Mouse (Mus musculus) gastrocnemius, postnatal 36 days (tissue): ENCODE results near the gene 2900092C05Rik. TPM values are rescaled to one million over a fixed set of nuclear protein-coding genes. Genes with fewer than 3 reads are reported as not detected.

ENCODE experiments used
- DNase-seq, 2 experiments: peaks; one replicate each; pipeline ENCODE4 v3.0.0; 2022
- intact Hi-C: fragments of 180-260 bp; cut with DNase I; formaldehyde crosslinking; loops from one replicate; pipeline ENCODE4 v1.15.1; 2025
- long read RNA-seq, 2 experiments: library from polyadenylated mRNA; stranded (forward); transcript quantifications; one replicate each; pipeline ENCODE4 v2.0.0; 2021
- total RNA-seq, 2 experiments: library from RNA; stranded (reverse); gene quantifications; 2 replicates each; pipeline ENCODE4 v1.2.3; 2021

2900092C05Rik gene
- total RNA-seq = not detected
- long read RNA-seq, experiment 1 = 0 reads
- long read RNA-seq, experiment 2 = 0 reads

GRCm38 (mm10) chr7:12512217-12512616, at the start of gene 2900092C05Rik:
Gene 2900092C05Rik (plus strand): TSS chr7:12512517.
- no peak for DNase-seq
- intact Hi-C loops = no loop called here

GRCm38 (mm10) chr7:12478158-12479008, 33.9 kb upstream of the 2900092C05Rik start, which contains the start of gene Zfp606:
Gene Zfp606 (plus strand): TSS chr7:12478293.
- peak; percentile 74 to 76 for DNase-seq
- intact Hi-C loops = loop anchor here (5.0 kb wide), 1 partner anchor 56 kb away; the partner anchor contains the start of gene Zfp551

GRCm38 (mm10) chr7:12479009-12479346, 33.3 kb upstream of the 2900092C05Rik start:
- DNase-seq = no peak
- intact Hi-C loops = loop anchor here (5.0 kb wide), 1 partner anchor 57 kb away; the partner anchor contains the start of gene Zfp551

GRCm38 (mm10) chr7:12479525-12479924, 32.8 kb upstream of the 2900092C05Rik start:
- intact Hi-C loops = loop anchor here (5.0 kb wide), 1 partner anchor 57 kb away; the partner anchor contains the start of gene Zfp551
- no peak for DNase-seq

- intact Hi-C loops = loop anchor here (10.0 kb wide), 2 partner anchors 351 to 571 kb away; partner anchors contain the start of genes Mzf1 and Zfp110
- no peak for DNase-seq
These were observed 28.5 kb upstream of the 2900092C05Rik start for GRCm38 (mm10) chr7:12483771-12484170.

GRCm38 (mm10) chr7:12485956-12486355, 26.4 kb upstream of the 2900092C05Rik start:
- intact Hi-C loops = loop anchor here (10.0 kb wide), 2 partner anchors 349 to 569 kb away; partner anchors contain the start of genes Mzf1 and Zfp110
- DNase-seq = no peak

GRCm38 (mm10) chr7:12486691-12487090, 25.6 kb upstream of the 2900092C05Rik start:
- intact Hi-C loops = loop anchor here (10.0 kb wide), 2 partner anchors 348 to 568 kb away; partner anchors contain the start of genes Mzf1 and Zfp110
- DNase-seq = no peak

- no peak for DNase-seq
- intact Hi-C loops = no loop called here
These were observed 1.4 kb upstream of the 2900092C05Rik start for GRCm38 (mm10) chr7:12510913-12511312.

Other genes with a start within 250 kb of the 2900092C05Rik start
- gene Vmn1r81, start 244.2 kb upstream of the 2900092C05Rik start, total RNA-seq = not detected
- not detected for gene Vmn1r82, start 212.1 kb upstream of the 2900092C05Rik start, total RNA-seq
- not detected for gene Vmn1r83, start 183.0 kb upstream of the 2900092C05Rik start, total RNA-seq
- gene Vmn1r84, start 143.2 kb upstream of the 2900092C05Rik start, total RNA-seq = not detected
- 1 to 10 TPM; 1.3 to 1.6 TPM for gene Zfp551, start 89.8 kb upstream of the 2900092C05Rik start, total RNA-seq
- 1 to 10 TPM; 4.6 to 4.7 TPM for gene Zfp606, start 34.2 kb upstream of the 2900092C05Rik start, total RNA-seq
- gene Vmn2r53, start 96.3 kb downstream of the 2900092C05Rik start, total RNA-seq = not detected
- gene Vmn2r54, start 127.8 kb downstream of the 2900092C05Rik start, total RNA-seq = not detected
- gene Vmn2r55, start 172.5 kb downstream of the 2900092C05Rik start, total RNA-seq = not detected
- not detected for gene Vmn2r56, start 222.5 kb downstream of the 2900092C05Rik start, total RNA-seq